Mouse (Mus musculus) adrenal gland, adult 8-10 months (tissue): ENCODE data around the gene Ttc25. TPM values are rescaled to one million over a fixed set of nuclear protein-coding genes. Genes with fewer than 3 reads are reported as not detected.

Source experiments
- DNase-seq: peaks from one replicate; pipeline ENCODE4 v3.0.0; 2022
- total RNA-seq, 4 experiments: library from RNA; stranded (reverse); gene quantifications; 2 replicates each; pipeline ENCODE4 v1.2.4; 2022

Gene Ttc25
- total RNA-seq: 1 to 10 TPM; 4.4 to 6.4 (median 5.4) TPM

DNA sequence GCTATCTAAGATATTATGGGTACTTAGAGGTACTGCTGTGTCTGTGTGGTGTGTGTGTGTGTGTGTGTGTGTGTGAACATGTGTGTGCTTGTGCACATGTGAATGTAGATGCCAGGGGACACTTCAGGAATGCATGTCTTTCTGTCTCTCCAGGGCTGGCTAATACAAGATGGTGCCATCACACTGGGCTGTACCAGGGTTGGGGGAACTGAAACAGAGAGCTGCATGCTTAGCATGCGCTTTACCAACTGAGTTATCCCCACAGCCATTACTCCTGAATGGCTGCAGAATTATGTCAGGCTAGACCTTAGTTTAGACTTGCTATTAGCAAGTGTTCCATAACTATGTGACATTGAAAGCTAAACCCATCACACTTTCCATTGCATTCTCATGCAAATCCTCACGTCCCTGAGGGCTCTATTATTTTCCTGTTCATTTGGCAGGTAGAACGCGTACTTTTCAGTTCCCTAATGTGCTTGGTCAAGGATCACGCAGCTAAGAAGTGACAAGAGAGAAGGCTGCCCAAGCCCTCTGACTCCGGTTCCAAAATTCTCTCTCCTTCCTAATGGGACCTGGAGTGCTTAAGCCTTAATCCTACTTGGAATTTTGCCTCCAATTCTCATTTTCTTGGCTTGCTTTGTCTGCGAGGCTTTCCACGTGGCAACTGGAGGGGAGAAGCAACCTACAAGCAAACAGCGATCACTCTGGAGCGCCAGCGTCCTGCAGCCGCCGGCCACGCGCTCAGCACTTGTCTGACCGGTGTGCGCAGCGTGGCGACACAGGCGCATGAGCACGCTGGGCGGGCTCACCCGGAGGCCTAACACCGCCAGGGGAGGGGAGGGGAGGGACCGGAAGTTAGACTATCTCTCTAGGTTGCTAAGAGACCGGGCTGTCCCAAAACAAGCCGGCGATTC, at the start of gene Ttc25:
TSS of gene Ttc25 (plus strand) at position 776 of the 914 bp plus-strand sequence.
- DNase-seq: peak; percentile 91

DNA sequence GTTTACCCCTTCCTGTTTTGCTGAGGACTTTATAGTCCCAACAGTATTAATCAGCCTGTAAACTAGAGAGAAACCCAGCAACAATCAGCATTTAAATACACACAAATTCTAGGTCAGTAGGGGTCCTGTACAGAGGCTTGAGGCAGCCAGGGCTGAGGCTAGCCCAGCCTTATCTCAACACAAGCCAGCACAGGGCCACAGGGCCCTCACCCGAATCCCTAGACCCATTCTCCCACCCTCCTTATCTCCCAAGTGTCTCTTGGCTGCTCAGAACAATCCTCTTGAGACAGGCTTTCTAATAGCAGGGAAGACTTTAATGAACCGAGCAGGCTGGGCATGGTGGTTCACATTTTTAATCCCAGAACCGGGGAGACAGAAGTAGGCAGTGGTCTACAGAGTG, 45.2 kb upstream of the Ttc25 start:
- DNase-seq: no peak

DNA sequence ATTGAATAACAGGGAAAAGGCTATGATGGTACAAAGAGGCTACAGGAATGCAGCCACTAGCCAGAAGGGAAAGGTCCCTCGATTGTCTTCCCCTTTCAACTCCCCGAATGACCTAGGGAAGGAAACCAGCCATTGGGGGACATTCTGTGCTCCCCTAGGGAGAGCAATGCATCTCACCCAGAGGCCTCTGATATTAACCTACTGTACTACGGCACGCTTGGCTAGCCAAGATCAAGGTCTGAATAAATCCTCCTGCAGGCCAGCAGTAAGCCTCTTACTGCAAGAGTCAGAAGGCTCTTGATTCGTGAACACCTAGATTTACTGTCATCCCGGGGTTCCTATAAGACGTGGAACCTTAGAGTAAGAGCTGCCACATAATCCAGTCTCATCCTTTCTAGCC, 44.8 kb upstream of the Ttc25 start:
- no peak for DNase-seq

DNA sequence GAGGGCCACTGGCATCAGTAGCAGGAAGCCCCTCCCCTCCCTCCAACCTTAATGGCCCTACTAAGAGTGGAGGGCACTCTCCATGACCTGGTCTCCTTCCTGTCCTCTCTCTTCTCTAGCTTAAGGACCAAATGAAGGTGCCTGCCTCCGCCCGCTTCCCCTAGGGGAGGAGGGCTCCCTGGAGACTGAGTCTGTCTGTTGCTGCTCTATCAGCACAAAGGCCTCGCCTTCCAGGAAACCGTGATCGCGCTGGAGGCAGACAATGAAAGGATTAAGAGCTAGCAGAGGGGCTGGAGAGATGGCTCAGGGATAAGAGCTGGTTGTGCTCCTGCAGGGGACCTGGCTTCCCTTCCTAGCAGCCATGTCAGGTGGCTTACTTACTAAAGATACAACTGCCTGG, 44.1 kb upstream of the Ttc25 start:
- no peak for DNase-seq

DNA sequence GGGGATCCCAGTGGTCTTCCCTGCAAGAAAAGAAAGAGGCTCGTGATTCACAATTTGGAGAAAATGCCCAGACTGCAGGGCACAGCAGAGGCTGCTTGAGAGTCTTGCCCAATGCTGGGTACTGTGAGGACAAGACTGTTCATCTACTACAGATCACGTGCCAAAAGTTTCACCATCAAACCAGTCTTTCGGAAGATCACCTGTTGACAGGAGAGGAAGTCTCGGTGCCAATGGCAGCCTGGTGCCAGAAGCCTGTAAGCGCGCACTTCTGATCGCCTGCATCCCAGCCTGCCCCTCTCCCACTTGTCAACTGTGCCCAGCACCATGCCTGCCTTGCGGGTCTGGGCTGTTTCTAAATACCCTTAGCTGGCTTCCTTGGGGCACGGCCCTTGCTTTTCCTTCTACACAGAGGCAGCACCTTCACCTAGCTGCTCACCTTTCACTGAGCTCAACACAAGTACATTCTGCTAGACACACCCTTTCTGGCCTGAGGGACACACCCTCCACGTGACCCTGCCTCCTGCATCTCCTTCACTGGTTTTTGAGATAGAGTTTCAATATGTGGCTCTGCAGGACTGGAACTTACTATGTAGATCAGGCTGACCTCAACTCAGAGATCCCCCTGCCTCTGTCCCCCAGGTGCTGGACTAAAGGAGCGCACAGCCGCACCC, 40.3 kb upstream of the Ttc25 start:
- DNase-seq: no peak

DNA sequence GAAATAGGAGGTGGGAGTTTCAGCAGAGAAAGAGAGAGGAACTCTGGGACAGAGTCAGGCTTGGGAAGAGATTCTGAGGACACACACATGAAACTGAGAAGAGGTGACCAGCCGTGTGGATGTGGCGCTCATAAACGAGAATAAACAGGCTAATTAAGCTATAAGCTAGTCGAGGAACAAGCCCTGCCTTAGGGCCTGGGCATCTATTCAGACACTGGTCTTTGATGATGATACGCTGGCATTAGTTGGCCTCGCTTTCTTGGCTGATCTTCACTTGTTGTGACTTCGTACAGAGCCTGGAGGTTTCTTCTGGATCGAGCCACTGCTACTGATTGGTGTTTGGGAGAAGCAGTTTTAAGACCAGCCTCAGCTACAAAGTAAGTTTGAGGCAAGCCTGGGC, 39.4 kb upstream of the Ttc25 start:
- DNase-seq: no peak

DNA sequence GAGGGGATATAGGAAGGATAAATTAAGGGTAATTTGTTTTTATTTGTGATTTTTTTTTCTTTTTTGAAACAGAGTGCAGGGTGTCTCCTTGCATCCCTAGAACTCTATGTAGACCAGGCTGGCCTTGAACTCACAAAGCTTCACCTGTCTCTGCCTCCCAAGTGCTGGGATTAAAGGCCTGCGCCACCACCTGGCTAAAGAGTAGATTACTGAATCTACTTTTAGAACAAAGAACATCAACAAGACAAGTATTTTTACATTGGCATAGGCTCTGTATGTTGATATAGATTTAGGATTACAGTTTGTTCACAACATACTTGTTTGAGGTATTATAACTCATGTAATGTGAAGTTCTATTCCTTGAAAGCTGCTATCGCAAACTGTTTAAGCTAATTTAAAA, 34.9 kb upstream of the Ttc25 start:
- no peak for DNase-seq

DNA sequence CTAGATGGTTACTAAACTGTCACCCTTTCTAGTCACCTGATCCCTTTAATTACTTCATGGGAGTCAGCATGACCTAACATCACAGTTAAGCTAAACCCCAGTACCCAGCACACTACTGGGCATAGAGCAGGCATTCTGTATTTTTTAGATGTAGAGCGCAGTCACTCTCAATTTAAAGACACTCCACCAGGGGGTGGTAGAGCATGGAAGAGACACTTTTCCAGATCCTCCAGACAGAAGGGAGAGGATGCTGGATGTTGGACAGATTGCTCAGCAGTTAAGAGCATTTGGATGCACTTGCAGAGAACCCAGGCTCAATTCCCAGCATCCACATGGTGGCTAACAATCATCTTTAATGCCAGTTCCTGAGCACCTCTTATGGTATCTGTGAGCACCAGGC, 33.0 kb upstream of the Ttc25 start:
- DNase-seq: no peak

DNA sequence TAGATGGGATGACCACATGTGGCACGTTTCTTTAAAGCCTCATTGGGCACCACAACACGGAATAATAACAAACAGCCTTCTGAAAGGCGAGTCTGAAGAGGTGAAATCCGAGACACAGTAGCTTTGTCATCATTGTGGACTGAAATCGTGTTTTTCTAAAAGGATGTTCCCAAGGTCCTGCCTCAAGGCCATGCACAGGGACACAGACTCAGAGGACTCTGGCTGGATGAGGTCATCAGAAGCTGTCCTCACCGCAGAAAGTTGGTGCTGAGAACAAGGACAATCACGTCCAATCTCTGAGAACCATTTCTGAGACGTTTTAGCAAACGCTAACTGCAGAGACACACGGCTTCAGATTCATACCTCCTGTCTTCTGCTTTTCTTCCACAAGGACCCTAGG, 31.7 kb upstream of the Ttc25 start:
- peak; percentile 86 for DNase-seq

DNA sequence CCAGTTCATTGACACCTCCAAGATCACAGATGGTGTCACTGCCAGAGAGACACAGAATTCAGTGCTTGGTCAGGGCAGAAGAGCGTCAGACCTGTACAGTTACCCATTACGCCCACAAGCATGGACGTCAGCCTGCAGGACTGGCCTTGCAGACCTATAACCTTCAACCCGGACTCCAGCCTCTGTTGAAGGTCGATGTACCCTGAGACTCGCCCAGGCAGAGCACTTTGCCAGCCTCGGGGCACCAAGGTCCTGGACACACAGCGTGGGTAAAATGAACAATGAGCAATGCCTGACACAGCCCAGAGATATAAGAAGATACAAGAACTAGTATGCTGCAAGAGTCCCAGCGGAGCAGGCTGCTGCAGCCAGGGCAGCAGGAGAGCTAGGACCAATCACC, 30.3 kb upstream of the Ttc25 start:
- peak; percentile 91 for DNase-seq

DNA sequence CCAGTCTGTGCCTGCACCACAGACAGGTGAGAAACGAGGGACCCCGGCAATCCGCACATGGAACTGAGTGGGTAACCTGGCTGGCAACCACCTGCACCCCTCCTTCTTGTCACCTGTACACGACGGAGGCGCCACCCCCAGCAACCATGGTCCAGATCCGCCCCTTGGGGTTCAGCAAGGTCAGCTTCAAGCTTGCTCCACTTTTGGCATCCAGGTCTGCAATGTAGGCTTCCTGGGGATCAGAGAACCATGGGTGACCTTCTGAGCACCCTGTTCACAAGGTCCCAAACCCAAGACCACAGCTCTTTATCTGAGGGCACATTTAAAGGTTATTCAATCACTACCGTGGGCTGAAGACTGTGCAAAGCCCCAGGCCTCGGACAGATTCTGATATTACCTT, 29.6 kb upstream of the Ttc25 start:
- DNase-seq: no peak

DNA sequence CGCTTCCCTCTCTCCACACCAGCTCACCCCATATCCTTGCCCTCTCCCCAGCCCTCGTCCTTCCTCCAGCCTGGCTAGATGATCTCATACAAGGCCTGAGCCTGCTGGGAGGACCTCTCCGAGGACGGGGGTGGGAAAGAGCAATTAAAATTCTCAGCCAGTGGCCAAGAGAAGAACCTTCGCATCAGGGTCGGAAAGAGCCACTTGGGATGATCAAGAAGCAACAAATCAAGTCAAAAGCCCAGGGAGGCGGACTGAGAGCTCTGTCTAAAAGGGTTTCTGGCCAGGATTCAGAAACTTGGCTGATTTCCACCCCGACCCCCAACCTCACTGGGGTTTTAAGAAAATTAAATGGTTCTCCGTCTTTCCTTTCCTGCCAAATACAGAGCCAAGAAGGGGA, 29.1 kb upstream of the Ttc25 start:
- peak; percentile 84 for DNase-seq

DNA sequence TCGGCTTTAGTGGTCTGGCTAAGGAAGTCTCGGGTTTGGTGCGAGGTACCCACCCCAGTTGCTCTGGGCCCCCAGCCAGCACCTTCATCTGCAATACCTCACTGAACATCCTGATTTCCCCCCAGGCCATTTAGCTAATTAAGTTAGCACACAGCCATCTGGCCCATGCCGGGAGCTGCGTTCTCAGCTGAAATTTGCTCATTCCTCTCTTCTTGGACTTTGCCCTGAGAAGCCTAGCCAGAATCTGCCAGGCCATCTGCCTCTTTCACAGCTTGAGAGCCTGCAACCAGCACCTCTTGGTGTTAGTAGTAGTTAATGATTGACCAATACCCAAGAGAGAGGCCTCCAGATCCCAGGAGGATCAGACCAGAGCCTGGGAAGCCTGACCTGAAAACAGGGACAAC, 27.2 kb upstream of the Ttc25 start:
- no peak for DNase-seq

DNA sequence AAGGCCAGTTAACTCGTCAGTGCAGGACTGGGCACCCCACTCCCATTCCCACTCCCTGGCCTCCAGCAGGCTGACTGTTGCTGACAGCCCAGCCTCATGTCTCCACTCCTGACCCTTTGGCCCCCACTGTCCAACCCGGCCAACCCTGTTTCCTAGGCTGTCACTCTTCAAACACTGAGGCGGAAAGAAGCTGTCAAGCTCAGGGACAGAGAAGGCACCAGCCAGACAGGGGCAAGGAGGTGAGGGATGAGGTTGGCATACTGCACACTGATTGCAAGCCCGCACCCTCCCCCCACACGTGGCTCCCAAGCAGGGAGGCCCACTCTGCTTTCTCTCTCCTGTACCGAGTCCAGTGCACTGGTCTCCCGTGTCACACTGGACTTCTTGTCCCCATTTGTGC, 26.2 kb upstream of the Ttc25 start:
- DNase-seq: no peak

DNA sequence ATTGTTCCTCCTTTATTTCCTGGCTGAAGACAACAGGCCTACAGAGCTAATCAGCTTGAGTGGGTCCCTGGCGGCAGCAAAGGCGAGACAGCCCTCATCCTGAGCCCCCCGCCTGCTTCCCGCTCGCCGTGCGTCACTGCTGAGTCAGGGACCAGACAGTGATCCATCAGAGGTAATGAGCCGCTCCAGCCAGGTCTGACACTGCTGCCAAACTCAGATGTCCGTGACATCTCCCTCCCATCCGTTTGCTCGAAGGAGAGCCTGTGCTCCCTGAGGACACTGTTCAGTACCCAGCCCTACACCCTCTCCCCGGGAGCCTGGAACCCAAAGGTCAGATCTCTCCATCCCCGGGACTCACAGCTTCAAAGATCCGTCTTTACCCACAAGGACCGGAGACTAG, 24.6 kb upstream of the Ttc25 start:
- DNase-seq: peak; percentile 88

DNA sequence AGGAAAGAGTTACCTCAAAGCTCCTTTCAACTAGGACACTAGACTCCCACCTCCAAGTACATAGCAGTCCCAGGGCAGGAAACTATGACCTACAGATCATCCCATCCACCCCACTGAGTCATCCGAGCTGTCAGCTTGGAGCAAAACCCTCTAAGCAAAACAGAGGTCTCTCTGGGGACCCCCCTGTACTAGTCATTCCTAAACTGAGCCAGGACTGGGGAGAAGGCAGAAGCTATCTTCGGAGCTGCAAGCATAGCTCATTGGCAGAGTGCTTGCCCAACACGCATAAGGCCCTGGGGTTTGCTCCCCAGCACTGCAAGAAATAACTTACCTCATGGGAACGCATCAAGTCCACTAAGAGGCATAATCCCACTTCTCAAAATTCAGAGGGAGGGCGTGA, 21.0 kb upstream of the Ttc25 start:
- DNase-seq: no peak

DNA sequence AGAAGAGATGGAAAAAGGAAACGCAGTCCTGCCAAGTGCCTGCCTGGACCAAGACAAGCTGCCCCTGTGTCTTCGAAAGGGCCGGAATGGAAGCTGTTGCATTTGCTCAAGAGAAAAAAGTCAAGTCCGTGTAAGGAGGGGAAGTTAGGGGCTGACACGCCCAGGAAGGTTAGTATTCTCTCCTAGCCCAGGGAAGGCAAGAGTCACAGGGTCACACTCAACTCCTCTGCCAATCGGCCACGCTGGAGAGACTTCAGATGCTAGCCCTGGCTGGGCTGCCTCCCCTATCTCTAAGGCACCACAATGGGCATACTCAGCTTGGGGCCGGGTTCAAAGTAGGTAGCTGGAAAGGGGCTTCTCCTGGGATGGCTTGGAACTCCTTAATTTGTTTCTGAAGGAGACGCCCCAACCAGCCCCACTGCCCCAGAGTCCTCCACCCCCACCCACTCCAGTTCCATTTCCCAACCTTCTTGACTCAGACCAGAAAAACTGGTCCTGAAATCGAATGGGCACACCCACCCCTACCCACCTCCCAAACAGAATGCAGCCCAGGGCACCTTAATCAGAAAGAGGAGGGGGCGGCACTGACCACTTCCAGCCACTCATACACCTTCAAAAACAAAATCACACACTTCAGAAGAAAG, 20.3 kb upstream of the Ttc25 start:
- DNase-seq: no peak

DNA sequence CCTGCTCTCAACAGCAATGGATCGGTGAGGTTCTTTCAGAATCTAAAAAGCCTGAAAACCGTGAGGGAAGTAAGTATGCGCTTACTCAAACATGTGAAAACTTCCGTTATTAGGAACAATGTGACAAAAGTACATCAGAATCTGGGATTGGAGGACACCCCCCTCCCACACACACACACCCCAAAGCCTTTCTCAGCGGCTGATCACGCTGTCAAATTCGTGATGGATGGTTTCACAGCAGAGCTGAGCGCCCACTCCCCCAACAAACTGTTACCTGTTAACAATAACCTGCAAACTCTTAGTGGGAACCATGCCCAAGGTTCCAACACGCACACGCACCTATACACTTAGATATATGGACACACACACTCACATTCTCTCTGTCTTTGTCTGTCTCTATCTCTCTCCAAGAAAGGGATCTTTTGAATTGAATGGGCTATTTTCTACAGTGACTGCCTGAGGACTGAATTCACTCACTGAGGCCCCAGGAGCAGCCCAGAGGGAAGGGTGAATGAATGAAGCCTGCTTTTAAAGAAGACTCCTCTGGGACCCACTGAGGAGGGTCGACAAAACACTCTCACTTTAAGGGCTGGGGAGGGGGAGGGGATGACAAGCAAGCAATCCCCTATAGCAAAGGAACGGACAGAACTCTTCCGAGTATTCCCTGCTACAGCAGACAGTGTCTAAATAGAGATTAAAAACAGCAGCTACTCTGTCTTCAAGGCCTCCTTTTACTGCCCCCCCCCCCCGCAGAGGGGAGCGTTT, 19.2 kb upstream of the Ttc25 start:
- DNase-seq: no peak

DNA sequence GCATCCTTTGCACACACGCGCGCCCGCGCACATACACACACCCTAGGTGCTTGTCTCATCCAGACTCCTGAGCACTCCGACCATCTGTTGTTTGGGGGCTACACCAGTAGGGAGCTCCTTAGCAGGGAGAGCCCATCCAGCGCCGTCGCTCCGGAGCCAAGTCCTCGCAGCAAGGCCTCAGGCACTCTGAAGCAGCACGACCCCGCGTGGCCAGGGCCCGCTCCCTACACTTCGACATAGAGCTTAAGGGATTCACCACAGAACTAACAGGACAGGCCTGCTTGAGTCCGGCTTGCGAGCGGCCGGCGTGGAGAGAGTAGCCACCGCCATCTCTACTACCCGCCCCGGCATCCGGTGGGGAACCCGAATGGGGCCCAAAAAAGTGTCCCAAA, 18.3 kb upstream of the Ttc25 start:
- no peak for DNase-seq

DNA sequence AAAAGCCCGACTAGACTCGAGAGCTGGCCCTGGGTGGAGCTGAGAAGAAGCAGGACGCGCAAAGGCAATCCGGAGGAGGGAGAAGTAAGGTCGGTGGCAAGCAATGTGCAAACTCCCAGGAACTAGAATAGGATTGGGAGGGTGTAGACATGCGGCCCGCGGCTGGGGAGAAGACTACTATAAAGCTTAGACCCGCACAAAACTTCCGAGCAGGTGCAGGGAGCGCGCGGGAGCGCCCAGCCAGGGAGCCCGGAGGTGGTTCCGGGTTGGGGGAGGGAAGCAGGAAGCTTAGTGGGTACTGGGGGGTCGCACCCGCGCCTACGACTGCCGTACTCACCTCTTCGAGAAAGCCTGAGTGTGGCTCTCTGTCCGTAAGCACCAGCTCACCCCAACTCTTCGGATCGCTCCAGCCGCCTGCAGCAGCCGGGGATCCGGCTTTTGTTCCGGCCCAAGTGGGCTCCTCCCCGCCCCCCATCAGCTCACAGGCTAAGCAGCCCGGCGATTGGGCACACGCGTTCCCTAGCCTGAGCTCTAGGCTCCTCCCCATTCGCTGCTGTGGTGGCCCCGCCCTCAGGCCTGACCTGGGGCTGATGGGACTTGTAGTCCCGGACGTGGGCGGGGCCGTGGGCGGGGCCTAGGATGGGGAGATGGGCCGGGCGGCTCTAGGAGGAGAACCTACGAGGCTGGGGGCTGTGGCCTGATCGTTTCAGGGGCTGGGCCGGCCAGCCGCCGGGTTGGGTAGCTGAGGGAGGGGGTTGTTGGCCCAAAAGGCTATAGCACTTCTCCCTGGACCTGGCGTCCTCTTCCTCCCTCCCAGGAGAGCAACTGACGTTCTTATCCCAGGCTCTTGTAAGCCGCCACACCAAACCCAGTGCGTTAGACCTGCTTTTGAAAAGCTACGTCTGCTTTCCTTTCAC, 17.7 kb upstream of the Ttc25 start, which contains the start of gene Acly:
TSS of gene Acly (minus strand) at position 543 of the 917 bp plus-strand sequence.
- peak; percentile 99 for DNase-seq

DNA sequence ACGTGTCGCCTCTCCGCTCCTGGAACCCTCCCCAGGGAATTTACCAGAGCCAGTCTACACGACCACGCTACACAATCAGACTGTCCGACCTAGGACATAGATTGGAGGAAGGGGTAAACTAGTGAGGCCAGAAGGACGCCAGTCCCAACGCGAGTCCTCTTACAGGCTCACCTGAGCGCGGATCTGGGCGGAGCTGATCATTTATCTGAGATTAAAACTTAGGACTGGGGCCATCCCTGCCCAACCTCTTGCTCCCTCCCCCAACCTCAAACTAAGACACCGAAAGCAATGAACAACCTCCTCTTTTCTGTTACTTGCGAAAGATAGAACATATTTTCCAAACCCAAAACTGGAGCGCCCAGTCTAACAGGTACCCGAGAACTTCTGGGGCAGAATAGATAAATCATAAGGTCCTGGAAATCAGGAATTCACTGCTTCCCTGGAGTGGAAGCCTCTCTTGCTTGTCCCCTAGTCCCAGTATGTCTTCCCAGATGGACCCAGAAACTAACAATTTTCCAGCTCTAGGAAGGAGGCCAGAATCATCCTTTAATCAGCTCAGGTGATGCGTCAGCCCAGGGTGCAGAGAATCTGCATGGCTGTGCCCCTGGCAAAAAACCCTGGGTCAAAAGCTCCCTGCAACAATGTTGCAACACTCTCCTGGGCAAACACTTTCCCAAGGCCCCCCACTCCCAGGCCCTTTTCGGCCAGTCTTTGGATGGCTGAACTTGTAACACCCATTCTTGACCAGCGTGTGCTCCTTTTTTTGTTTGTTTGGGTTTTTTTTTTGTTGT, 16.8 kb upstream of the Ttc25 start:
- no peak for DNase-seq
